Mouse (Mus musculus): ENCODE results near the gene Gm20431. TPM values are rescaled to one million over a fixed set of nuclear protein-coding genes. Genes with fewer than 3 reads are reported as not detected.

Gm20431 gene
- total and polyA plus RNA-seq, 2 experiments from 2014 or later = 12.0 TPM; not detected in 1

- no peak for DNase-seq (ENCODE audit: low spot score)
- 90% methylated on average over 5 of the region's 5 CpGs for WGBS
- H3K27ac ChIP-seq (ENCODE audit: low read depth, low read length) = no peak overlapping the region
- no peak for TF ChIP-seq CTCF (IDR thresholded peaks at IDR 0.05)
- no peaks in the 10 kb centered on the region for H3K27me3 ChIP-seq (ENCODE audit: insufficient read depth, low read length)
- no peaks in the 10 kb centered on the region for H3K4me1 ChIP-seq (ENCODE audit: insufficient read depth, low read length)
- ATAC-seq (ENCODE audit: low FRiP score) = no peak
- no peak overlapping the region for H3K4me2 ChIP-seq (ENCODE audit: low read depth, low read length, poor library complexity, severe bottlenecking)
- no peak overlapping the region for H3K4me3 ChIP-seq (ENCODE audit: low read depth, low read length)
- no peaks in the 10 kb centered on the region for H3K9me3 ChIP-seq (ENCODE audit: low read length)
- H3K9ac ChIP-seq (replicated peaks; ENCODE audit: low read length, poor library complexity, severe bottlenecking) = no peak overlapping the region
- H3K36me3 ChIP-seq (ENCODE audit: insufficient read depth, low read length) = no peaks in the 10 kb centered on the region
Observed at GRCm38 (mm10) chr2:167671101-167671633, 9.9 kb upstream of the Gm20431 start.

DNA sequence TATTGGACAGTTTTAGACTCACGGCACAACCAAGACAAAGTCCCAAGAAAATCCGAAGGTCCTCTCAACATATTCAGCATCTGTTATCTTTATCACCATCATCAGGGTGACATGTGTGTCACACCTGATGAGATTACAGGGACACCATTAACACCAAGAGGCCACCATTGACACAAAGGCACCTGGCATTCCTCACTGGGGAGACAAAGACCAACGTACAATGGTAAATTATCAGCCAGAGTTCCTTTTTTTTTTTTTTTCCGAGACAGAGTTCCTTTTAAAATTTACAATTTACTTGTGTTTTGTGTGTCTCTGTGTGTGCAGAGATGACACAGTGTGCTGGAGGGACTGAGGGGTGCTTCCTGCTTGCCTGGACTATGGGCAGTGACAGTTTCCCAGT is 8.1 kb upstream of the Gm20431 start:
- DNase-seq (ENCODE audit: low spot score) = no peak
- Histone ChIP-seq H3K27ac (ENCODE audit: low read depth, low read length) (no peak overlapping the region), H3K4me1 (ENCODE audit: insufficient read depth, low read length) (no peaks in the 10 kb centered on the region), H3K4me2 (ENCODE audit: low read depth, low read length, poor library complexity, severe bottlenecking) (no peak overlapping the region), H3K9me3 (ENCODE audit: low read length) (no peaks in the 10 kb centered on the region), H3K9ac (replicated peaks; ENCODE audit: low read length, poor library complexity, severe bottlenecking) (no peak overlapping the region), H3K4me3 (ENCODE audit: low read depth, low read length) (no peak overlapping the region), H3K36me3 (ENCODE audit: insufficient read depth, low read length) (no peaks in the 10 kb centered on the region), H3K27me3 (ENCODE audit: insufficient read depth, low read length) (no peaks in the 10 kb centered on the region)
- no peak for ATAC-seq (ENCODE audit: low FRiP score)
- TF ChIP-seq CTCF (IDR thresholded peaks at IDR 0.05) = no peak
- WGBS = 63% methylated on average over 4 of the region's 4 CpGs

- WGBS = 94% methylated on average over 5 of the region's 5 CpGs
- no peaks in the 10 kb centered on the region for H3K9me3 ChIP-seq (ENCODE audit: low read length)
- no peak overlapping the region for H3K4me2 ChIP-seq (ENCODE audit: low read depth, low read length, poor library complexity, severe bottlenecking)
- H3K9ac ChIP-seq (replicated peaks; ENCODE audit: low read length, poor library complexity, severe bottlenecking) = no peak overlapping the region
- H3K36me3 ChIP-seq (ENCODE audit: insufficient read depth, low read length) = no peaks in the 10 kb centered on the region
- no peaks in the 10 kb centered on the region for H3K27me3 ChIP-seq (ENCODE audit: insufficient read depth, low read length)
- DNase-seq (ENCODE audit: low spot score) = no peak
- no peak overlapping the region for H3K27ac ChIP-seq (ENCODE audit: low read depth, low read length)
- no peak for ATAC-seq (ENCODE audit: low FRiP score)
- no peak overlapping the region for H3K4me3 ChIP-seq (ENCODE audit: low read depth, low read length)
- TF ChIP-seq CTCF (IDR thresholded peaks at IDR 0.05) = no peak
- no peaks in the 10 kb centered on the region for H3K4me1 ChIP-seq (ENCODE audit: insufficient read depth, low read length)
Observed at GRCm38 (mm10) chr2:167668426-167668825, 7.1 kb upstream of the Gm20431 start.

DNA sequence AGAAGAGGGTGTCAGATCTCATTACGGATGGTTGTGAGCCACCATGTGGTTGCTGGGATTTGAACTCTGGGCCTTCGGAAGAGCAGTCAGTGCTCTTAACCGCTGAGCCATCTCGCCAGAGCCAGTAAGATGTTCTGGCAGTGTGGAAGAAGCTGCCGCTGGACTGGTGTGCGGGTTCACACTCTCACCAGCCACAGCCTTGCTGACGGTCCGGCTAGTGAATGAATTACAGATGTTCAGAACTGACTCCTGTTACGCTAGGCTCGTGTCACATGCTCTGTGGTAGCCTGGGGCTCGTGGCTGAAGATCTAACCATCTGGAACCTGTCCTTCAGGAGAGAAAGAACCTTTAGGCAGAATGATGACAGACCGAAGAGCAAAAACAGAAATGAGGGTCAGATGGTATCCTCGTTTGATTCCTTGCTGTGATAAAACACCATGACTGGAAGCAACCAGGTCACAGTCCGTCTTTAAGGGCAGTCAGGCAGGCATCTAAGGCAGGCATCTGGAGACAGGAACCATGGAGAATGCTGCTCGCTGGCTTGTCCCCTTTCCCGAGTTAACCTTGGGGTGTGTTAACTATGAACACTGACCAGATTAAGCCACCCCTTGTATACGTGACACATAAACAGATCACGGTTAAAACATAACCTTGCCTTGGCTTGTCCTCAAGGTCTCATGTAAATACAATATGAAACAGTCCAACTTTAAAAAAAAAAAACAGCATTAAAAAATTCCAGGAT is 4.8 kb upstream of the Gm20431 start:
- Histone ChIP-seq H3K36me3 (ENCODE audit: insufficient read depth, low read length) (no peaks in the 10 kb centered on the region), H3K4me1 (ENCODE audit: insufficient read depth, low read length) (no peaks in the 10 kb centered on the region), H3K9ac (replicated peaks; ENCODE audit: low read length, poor library complexity, severe bottlenecking) (no peak overlapping the region), H3K4me3 (ENCODE audit: low read depth, low read length) (no peak overlapping the region), H3K27me3 (ENCODE audit: insufficient read depth, low read length) (no peaks in the 10 kb centered on the region), H3K4me2 (ENCODE audit: low read depth, low read length, poor library complexity, severe bottlenecking) (no peak overlapping the region), H3K9me3 (ENCODE audit: low read length) (no peaks in the 10 kb centered on the region), H3K27ac (ENCODE audit: low read depth, low read length) (no peak overlapping the region)
- TF ChIP-seq CTCF (IDR thresholded peaks at IDR 0.05) = no peak
- no peak for DNase-seq (ENCODE audit: low spot score)
- ATAC-seq (ENCODE audit: low FRiP score) = no peak
- WGBS = 85% methylated on average over 18 of the region's 18 CpGs

DNA sequence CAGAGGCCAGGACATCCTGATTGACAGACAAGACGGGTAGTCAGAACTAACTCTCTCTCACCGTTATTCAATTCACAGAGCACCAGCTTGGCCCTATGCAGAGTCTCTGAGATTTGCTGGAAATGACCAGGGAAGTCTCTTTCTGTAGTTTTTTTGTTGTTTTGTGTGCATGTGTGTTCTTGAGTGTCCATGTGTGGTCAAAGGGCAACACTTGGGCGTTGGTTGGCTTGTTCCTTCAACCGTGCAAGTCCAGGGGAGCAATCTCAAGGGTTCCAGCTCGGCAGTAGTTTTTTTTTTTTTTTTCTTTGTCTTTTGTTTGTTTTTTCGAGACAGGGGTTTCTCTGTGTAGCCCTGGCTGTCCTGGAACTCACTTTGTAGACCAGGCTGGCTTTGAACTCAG is 1.4 kb upstream of the Gm20431 start:
- Histone ChIP-seq H3K4me1 (ENCODE audit: insufficient read depth, low read length) (peaks cover 11% of the 10 kb centered on the region), H3K4me3 (ENCODE audit: low read depth, low read length) (no peak overlapping the region), H3K9ac (replicated peaks; ENCODE audit: low read length, poor library complexity, severe bottlenecking) (no peak overlapping the region), H3K36me3 (ENCODE audit: insufficient read depth, low read length) (0 out of 2 replicates have a peak, but pooled peaks cover 3% of the 10 kb centered on the region), H3K9me3 (ENCODE audit: low read length) (no peaks in the 10 kb centered on the region), H3K27ac (ENCODE audit: low read depth, low read length) (no peak overlapping the region), H3K4me2 (ENCODE audit: low read depth, low read length, poor library complexity, severe bottlenecking) (no peak overlapping the region), H3K27me3 (ENCODE audit: insufficient read depth, low read length) (no peaks in the 10 kb centered on the region)
- ATAC-seq (ENCODE audit: low FRiP score) (no peak), DNase-seq (ENCODE audit: low spot score) (no peak)
- WGBS = 64% methylated on average over 6 of the region's 6 CpGs
- no peak for TF ChIP-seq CTCF (IDR thresholded peaks at IDR 0.05)

GRCm38 (mm10) chr2:167660611-167660971 is 705 bp downstream of the Gm20431 start:
- Histone ChIP-seq H3K27me3 (ENCODE audit: insufficient read depth, low read length) (no peaks in the 10 kb centered on the region), H3K36me3 (ENCODE audit: insufficient read depth, low read length) (0 out of 2 replicates have a peak, but pooled peaks cover 3% of the 10 kb centered on the region), H3K4me3 (ENCODE audit: low read depth, low read length) (peak overlapping the region; percentile 78), H3K9ac (replicated peaks; ENCODE audit: low read length, poor library complexity, severe bottlenecking) (peak overlapping the region; percentile 81), H3K9me3 (ENCODE audit: low read length) (no peaks in the 10 kb centered on the region), H3K4me2 (ENCODE audit: low read depth, low read length, poor library complexity, severe bottlenecking) (peak overlapping the region; percentile 94), H3K4me1 (ENCODE audit: insufficient read depth, low read length) (peaks cover 11% of the 10 kb centered on the region), H3K27ac (ENCODE audit: low read depth, low read length) (peak overlapping the region; percentile 18; the same call in 1 of the 2 replicates)
- WGBS = 1% methylated on average over 12 of the region's 12 CpGs
- ATAC-seq (ENCODE audit: low FRiP score) = peak; percentile 25
- TF ChIP-seq CTCF (IDR thresholded peaks at IDR 0.05) = no peak
- peak; percentile 35 for DNase-seq (ENCODE audit: low spot score)

Measured in midbrain, postnatal 0 days (tissue).